Mouse (Mus musculus): Measurements from ENCODE around the gene Sema3a.
"Not testable (repeated sequence)": the region's sequence is repeated elsewhere in the genome, so short reads cannot be mapped to it uniquely, and the experiment has no call there.

Sema3a gene

DNA sequence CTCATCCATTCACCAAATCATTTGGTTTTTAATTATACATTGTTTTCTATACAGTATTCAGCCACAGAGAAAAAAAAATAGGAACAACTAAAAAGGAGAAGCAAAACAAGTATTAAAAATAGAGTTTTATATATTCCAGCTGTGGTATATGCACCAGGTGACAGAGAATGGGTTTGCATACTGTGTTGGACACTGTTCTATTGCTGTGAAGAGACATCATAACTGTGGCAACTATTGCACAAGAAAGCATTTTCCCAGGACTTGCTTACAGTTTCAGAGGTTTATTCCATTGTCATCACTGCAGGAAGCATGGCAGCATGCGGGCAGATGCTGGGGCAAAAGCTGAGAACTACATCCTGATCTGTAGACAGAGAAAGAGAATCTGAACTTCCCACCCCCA lies 425.7 kb downstream of the Sema3a start:
- no peak for DNase-seq (ENCODE audit: low spot score)

DNA sequence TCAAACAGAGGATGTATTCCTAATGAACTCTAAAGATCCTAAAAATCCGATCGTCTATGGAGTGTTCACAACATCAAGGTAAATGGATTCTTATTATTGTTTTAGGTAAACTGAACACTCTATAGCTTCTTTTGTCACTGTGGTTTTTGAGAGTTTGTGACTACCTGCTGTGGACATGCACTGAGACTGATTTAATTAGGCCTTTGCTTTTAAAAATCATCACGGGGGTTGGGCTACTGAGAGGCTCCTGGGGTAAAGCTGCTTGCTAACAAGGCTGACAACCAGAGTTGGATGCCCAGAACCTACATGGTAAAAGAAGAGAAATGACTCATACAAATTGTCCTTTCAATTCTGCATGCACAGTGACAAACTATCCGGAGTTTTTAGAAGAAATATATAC lies 432.0 kb downstream of the Sema3a start:
- DNase-seq (ENCODE audit: low spot score), result no peak

DNA sequence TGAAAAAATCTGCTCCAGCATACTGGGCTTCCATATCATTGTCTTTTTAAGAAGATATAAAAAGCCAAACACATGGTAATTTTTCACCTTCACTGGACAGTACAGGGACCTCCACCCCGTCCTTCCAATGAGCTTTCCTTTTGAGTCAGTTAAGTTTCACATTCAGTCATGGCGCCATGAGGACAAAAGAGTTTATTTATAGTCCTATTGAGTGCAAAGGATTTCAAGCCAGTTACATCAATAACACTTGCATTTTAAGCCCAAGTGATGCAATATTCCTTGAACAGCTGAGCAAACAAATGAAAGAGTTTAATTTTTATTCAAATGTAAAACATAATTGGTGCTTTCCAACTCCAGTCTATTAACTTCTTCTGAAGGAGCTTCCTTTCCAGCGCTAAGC lies 448.7 kb downstream of the Sema3a start:
- DNase-seq (ENCODE audit: low spot score), result no peak

DNA sequence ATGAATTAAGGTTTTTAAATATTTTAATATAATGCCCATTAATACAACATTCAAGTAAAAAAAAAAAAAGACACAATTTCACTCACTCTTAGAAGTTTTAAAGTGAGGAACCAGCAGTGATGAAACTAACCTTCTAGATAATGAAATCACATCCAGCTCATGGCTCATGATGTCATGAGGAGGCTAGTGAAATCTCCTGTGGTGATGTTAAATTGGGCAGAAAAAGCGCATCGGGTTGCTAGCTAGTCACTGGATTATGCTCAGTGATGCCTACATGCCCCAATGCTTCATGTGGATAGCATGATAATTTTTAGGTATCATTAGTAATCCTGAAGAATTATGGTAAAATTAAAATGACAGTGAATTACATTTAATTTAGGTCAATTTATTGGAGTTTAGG lies 453.9 kb downstream of the Sema3a start:
- DNase-seq (ENCODE audit: low spot score), result no peak

DNA sequence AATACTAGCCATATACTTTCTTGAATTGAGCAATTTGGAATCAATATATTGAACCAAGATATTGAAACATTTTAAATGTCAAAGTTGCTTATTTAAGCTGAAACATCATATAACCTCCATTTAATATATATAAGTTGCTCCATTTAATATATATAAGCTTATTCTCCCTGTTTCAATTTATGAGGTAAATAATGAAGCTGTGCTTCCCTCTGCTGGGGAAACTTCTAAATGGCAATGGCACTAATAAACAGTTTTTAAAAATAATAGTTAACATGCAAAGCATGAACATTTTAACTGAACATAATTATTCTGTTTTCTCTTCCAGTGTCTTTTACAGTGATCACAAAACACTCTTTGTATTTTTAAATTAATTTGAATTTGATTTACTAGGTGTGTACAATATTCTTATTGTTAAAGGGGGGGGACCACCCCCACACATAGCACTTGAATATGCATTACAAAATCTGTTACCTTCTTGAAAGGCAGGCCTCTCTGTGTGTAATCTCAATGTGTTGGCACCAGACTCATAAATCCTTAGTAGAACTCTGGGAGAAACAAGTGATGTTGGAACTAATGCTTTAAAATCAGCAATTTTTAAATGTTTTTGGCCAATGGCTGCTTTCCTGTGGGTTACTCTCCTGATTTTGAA lies 460.5 kb downstream of the Sema3a start:
- DNase-seq (ENCODE audit: low spot score), result no peak

DNA sequence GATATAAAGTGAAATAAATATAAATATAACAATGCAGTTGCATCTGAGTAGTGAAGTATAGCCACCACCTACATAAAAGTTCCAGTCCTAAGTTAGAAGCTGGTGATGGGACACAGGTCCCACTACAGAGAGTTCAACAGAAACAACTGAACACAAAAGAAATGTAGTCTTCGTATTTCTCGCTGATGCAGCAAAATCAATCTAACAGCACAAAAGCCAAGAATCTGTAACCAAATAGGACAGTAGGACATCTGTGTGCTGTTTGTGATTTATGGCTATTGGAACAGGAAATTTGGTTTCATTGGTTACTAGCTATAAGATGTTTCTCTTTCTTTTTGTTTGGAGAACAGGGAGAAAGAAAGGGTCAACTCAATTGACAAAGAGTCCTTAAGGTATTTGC lies 469.2 kb downstream of the Sema3a start:
- DNase-seq (ENCODE audit: low spot score), result no peak

DNA sequence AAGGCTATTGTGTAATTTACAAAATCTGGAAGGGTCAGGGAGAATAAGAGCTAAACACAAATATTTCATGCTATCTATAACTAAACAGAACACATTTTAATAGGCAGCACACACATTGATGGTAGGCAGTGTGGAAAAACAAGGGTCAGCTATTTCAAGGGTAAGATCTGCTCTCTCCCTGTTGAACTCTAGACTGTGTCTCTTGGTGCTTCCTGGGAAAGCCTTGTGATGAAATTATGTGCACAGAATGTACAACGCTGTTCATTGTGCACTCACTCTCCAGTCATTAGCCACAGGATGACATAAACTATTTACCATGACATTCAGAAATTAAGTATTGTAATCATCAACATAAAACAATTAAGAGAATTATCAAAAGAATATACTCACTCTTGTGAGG lies 486.4 kb downstream of the Sema3a start:
- DNase-seq (ENCODE audit: low spot score), result no peak

DNA sequence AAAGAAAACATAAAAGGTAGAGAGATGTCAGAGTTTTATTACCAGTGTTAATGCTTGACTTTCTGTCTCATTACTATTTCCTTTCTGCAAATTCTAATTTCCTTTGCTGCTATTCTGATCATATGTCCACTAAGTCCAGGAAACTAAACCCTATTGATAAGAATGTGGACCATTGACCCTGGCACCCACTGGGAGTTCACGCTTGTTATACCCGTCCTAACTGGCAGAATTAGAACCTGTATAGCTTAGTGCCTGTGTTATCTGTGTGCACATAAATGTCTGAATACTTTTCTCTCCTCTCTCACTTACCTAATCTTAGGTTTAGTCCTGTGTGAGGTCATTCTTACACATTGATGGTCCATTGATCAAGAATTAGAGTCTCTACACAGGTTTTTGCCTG lies 486.9 kb downstream of the Sema3a start:
- DNase-seq (ENCODE audit: low spot score), result no peak

DNA sequence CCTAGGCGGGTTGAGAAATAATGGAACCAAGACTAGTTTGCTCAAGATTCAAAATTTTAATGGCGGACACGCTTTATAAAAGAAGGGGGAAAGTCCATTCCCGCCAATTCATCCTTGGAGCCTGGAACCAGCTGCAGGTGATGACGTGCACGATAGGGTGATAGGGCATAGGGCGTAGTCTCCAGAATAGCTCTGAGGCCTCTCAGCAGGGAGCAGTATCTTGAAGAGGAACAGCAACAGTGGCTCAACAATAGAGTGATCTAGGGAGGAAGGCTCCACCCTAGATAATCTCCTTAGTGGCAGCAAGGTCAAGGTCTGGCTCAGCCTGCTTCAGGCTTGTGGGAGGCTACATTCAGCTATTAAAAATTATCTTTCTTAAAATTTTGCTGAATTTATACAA lies 489.4 kb downstream of the Sema3a start:
- not testable (repeated sequence) for DNase-seq (ENCODE audit: low spot score)

DNA sequence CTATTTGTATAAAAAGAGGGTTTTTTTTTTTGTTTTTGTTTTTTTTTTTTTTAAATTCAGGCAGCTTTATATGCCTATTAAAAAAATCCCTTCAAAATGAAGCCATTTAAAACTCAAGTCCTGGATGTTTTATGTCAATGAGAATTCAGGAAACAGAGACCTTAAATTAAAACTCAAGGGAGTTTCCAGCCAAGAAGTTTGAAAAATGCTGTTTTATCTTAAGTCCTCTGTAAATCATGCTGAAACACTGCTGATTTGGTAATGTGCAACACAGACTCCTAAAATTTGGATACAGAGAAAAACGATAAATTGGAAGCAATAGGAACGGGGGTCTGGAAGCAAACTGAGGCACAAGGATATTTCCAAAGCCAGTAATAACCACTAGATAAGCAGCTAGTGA lies 490.7 kb downstream of the Sema3a start:
- DNase-seq (ENCODE audit: low spot score), result no peak

DNA sequence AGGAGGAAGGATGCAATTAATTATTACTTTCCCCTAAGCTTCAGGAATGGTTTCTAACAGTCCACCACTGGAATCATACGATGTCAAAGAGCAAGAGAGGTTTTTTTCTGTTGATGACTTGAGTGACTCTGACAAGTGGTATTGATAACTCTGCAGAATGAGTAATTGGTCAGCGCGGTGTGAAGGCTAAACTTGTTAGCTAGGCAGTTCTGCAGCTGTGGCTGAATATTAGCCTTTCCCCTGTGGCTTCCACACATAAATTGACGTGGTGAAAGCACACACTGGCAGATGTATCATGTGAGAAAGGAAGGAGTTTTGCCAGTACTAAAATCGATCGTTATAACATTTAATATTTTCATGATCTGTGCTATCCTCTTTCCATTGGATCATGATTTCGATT lies 497.4 kb downstream of the Sema3a start:
- DNase-seq (ENCODE audit: low spot score), result no peak

DNA sequence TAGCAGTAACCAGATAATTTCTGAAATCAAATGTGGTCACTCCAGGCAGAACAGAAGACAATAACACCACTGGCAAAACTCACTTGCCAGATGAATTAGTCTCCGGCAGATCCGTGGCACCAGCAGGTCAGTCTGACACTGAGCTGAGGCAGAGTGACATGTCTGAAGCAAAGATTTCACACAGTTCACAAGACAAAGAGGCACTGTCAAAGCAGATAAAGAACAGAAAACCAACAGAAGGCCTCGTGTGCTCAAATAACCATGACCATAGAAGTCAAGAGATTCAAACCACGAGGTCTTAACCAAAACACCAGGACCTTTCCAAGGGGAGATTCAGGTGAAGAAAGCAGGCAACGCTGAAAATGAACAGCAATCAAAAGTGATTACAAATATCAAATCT lies 499.5 kb downstream of the Sema3a start:
- DNase-seq (ENCODE audit: low spot score), result no peak

DNA sequence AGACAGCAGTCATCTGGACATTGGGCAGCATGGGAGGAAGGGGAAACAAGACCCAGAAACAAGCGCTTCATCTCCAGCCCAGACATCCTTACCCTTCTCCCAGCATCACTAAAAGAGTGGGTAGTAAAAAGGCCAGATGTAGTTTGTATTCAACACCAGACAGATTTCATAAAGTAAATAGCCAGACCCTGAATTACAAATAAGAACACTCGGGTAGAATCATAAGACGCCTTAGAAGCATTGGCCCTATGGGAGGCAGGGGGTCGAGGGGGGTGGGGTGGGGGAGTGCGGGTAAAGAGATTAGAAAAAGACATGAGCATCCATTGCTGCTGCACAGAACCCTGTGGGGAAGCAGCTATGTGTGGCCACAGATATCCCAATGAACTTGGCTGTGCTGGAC lies 500.9 kb downstream of the Sema3a start:
- DNase-seq (ENCODE audit: low spot score), result no peak

DNA sequence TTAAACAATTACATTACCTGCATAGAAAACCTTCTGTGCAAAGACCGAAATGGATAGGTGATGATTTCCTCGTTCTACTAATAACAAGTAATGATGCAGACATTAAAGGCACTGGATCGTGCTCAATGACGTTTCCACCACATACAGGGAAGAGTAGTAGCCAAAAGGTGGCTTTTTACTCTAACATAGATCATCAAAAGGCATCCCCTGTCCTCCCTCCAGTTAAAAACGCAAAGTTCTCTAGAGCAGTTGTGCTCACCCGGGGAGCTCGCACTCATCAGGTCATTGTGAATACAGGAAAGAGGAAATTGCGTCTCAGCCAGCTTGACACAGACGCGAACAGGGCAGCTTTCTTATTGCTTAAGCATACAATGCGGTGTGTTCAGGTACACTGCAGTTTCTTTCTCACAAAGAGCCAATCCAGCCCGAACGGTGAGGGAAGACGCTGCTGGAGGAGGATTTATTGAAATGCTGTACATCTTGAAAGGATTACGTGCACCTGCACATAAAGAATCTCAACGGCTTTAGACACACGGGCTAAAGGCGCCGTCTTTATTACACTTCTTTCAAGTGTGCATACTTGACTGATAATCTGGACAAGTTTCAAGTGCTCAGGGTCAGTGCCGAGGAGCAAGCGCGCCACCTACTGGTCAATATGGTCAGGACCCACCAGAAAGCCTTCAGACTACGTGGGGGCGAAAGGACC lies 503.5 kb downstream of the Sema3a start:
- peak; percentile 74 for DNase-seq (ENCODE audit: low spot score)

DNA sequence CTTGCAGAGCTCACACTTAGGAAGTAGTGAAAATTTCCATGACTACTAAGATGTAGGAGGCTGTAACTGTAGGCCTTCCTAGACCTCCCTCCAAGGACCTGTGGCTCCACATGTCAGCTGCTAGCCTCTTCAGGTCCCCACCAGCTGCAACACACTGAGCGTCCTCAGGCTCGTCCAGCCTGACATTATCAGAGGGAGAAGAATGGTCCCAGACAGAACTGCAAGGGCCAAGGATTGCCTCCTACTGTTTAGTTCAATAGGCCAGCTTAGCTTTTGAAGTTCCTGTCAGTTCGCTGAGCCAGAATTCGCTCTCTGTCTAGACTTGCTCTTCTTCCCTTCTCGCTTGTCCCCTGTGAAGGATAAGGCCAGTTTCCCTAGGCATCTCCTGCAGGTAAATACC lies 504.7 kb downstream of the Sema3a start:
- DNase-seq (ENCODE audit: low spot score), result no peak

DNA sequence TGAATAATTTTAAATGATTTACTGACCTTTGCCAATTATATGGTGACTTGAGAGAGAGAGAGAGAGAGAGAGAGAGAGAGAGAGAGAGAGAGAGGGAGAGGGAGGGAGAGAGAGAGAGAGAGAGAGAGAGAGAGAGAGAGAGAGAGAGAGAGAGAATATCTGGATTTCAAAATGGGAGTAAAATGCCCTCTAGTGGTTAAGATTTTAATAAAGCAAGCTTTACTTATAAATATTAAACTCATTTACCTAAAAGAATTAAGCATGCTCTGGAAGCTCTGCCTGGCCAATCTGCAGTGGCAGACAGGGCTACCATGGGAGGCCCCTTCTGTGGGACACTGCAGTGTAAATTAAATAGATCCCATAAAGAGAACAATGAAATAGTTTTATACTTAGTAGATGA lies 505.5 kb downstream of the Sema3a start:
- DNase-seq (ENCODE audit: low spot score), result no peak

DNA sequence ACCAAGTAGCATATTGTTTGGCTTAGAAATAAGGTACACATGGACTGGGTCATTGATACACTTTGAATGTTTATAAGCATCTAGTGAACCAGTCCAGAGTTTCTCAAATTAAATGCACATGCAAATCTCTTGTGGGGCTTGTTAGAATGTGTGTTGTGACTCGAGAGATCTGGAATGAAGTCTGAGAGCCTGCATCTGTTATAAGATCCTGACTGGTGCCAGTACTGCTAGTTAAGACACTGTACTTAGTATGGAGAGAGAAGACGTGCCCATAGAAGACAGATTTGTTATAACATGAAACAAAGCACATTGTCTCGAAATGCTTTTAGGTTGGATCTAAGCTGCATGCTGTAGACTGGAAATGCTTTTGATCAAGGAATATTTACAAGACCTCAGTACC lies 511.0 kb downstream of the Sema3a start:
- no peak for DNase-seq (ENCODE audit: low spot score)

All from urinary bladder, postnatal 14 days (tissue).